Mouse (Mus musculus) neural tube, embryonic 14.5 days (tissue): ENCODE data around the gene Lemd2. TPM values are rescaled to one million over a fixed set of nuclear protein-coding genes. Genes with fewer than 3 reads are reported as not detected.

ENCODE experiments used
- ATAC-seq: fragments of 200-750 bp; cut with Nextera tagmentation; 2 replicates; pipeline ENCODE4 v1.8.0; 2017; ENCODE audit warnings: low read depth, mild to moderate bottlenecking, moderate TSS enrichment, moderate library complexity
- H3K27ac ChIP-seq: fragments of 300-500 bp; sonication (generic); 2 replicates; pipeline ENCODE4 v1.5.1; 2014; ENCODE audit warnings: low read depth, mild to moderate bottlenecking, control low read depth, low read length, moderate library complexity, mixed read lengths
- H3K27me3 ChIP-seq: fragments of 300-500 bp; sonication (generic); 2 replicates; pipeline ENCODE4 v1.6.1; 2014; ENCODE audit warnings: low read length; ENCODE audit not compliant: control insufficient read depth, insufficient read depth
- H3K36me3 ChIP-seq: fragments of 300-500 bp; sonication (generic); 2 replicates; pipeline ENCODE4 v1.6.1; 2014; ENCODE audit warnings: low read length, mixed read lengths; ENCODE audit not compliant: control insufficient read depth, insufficient read depth
- H3K4me1 ChIP-seq: fragments of 300-500 bp; sonication (generic); 2 replicates; pipeline ENCODE4 v1.6.1; 2014; ENCODE audit warnings: low read length; ENCODE audit not compliant: control insufficient read depth, insufficient read depth
- H3K4me2 ChIP-seq: fragments of 300-500 bp; sonication (generic); 2 replicates; pipeline ENCODE4 v1.6.1; 2014; ENCODE audit warnings: mild to moderate bottlenecking, low read depth, low read length, control low read depth
- H3K4me3 ChIP-seq: fragments of 300-500 bp; sonication (generic); 2 replicates; pipeline ENCODE4 v1.5.1; 2014; ENCODE audit warnings: low read depth, low read length, control low read depth, mixed read lengths
- H3K9ac ChIP-seq: fragments of 300-500 bp; sonication (generic); replicated peaks from 2 replicates; pipeline ENCODE4 v1.6.1; 2014; ENCODE audit warnings: low read depth, mild to moderate bottlenecking, control low read depth, low read length, mixed read lengths
- H3K9me3 ChIP-seq: fragments of 300-500 bp; sonication (generic); 2 replicates; pipeline ENCODE4 v1.6.1; 2016; ENCODE audit warnings: low read length; ENCODE audit not compliant: control insufficient read depth
- WGBS: fragments of 180-500 bp; shearing (Covaris S2); extraction: QIAGEN DNeasy Blood & Tissue Kit; methylation state at CpG from one replicate; pipeline ENCODE4 v1.1.7; 2014; 5-methylcytosine and 5-hydroxymethylcytosine counted together
- polyA plus RNA-seq: library from polyadenylated mRNA; unstranded; fragments of >200 nt; fragmentation: Nextera tagmentation; extraction: Ambion mirVana; gene quantifications from 2 replicates; pipeline ENCODE4 v1.2.1, GENCODE M21; 2014

Lemd2 gene
- polyA plus RNA-seq, 1 experiment from 2014 or later: 15.6 TPM

GRCm38 (mm10) chr17:27199205-27199604, 5.1 kb downstream of the Lemd2 start:
- no peak overlapping the region for H3K9ac ChIP-seq
- H3K4me1 ChIP-seq: peaks cover 29% of the 10 kb centered on the region
- no peak for ATAC-seq
- no peak overlapping the region for H3K4me3 ChIP-seq
- WGBS: 98% methylated on average over 9 of the region's 9 CpGs
- no peak overlapping the region for H3K27ac ChIP-seq
- H3K9me3 ChIP-seq: no peaks in the 10 kb centered on the region
- peaks cover 20% of the 10 kb centered on the region for H3K36me3 ChIP-seq
- no peaks in the 10 kb centered on the region for H3K27me3 ChIP-seq
- no peak overlapping the region for H3K4me2 ChIP-seq

- no peak for ATAC-seq
- 57% methylated on average over 9 of the region's 9 CpGs for WGBS
- H3K27me3 ChIP-seq: no peaks in the 10 kb centered on the region
- H3K4me2 ChIP-seq: no peak overlapping the region
- H3K9me3 ChIP-seq: no peaks in the 10 kb centered on the region
- H3K4me1 ChIP-seq: peaks cover 14% of the 10 kb centered on the region
- peaks cover 43% of the 10 kb centered on the region for H3K36me3 ChIP-seq
- H3K9ac ChIP-seq: no peak overlapping the region
- H3K27ac ChIP-seq: no peak overlapping the region
- no peak overlapping the region for H3K4me3 ChIP-seq
These were observed 8.1 kb downstream of the Lemd2 start for GRCm38 (mm10) chr17:27196206-27196605.

GRCm38 (mm10) chr17:27194258-27195185, 9.7 kb downstream of the Lemd2 start:
- no peaks in the 10 kb centered on the region for H3K9me3 ChIP-seq
- H3K27me3 ChIP-seq: no peaks in the 10 kb centered on the region
- ATAC-seq: no peak
- no peak overlapping the region for H3K27ac ChIP-seq
- peaks cover 43% of the 10 kb centered on the region for H3K36me3 ChIP-seq
- 0 out of 2 replicates have a peak, but pooled peaks cover 2% of the 10 kb centered on the region for H3K4me1 ChIP-seq
- no peak overlapping the region for H3K4me3 ChIP-seq
- H3K4me2 ChIP-seq: no peak overlapping the region
- WGBS: 77% methylated on average over 20 of the region's 20 CpGs
- H3K9ac ChIP-seq: no peak overlapping the region

- Histone ChIP-seq H3K36me3 (peaks cover 37% of the 10 kb centered on the region), H3K4me1 (0 out of 2 replicates have a peak, but pooled peaks cover 3% of the 10 kb centered on the region), H3K4me2 (no peak overlapping the region), H3K9ac (no peak overlapping the region), H3K4me3 (no peak overlapping the region), H3K27ac (no peak overlapping the region), H3K9me3 (no peaks in the 10 kb centered on the region), H3K27me3 (no peaks in the 10 kb centered on the region)
- ATAC-seq: no peak
- 78% methylated on average over 5 of the region's 5 CpGs for WGBS
These were observed 12.5 kb downstream of the Lemd2 start for GRCm38 (mm10) chr17:27191804-27192203.

GRCm38 (mm10) chr17:27191189-27191588, 13.1 kb downstream of the Lemd2 start:
- H3K9me3 ChIP-seq: no peaks in the 10 kb centered on the region
- H3K4me1 ChIP-seq: 0 out of 2 replicates have a peak, but pooled peaks cover 3% of the 10 kb centered on the region
- H3K4me2 ChIP-seq: no peak overlapping the region
- no peak overlapping the region for H3K4me3 ChIP-seq
- no peak for ATAC-seq
- H3K27ac ChIP-seq: no peak overlapping the region
- peaks cover 37% of the 10 kb centered on the region for H3K36me3 ChIP-seq
- no peak overlapping the region for H3K9ac ChIP-seq
- 88% methylated on average over 6 of the region's 6 CpGs for WGBS
- no peaks in the 10 kb centered on the region for H3K27me3 ChIP-seq

- H3K27ac ChIP-seq: no peak overlapping the region
- peak; percentile 71; the same call in 1 of the 2 replicates for ATAC-seq
- no peaks in the 10 kb centered on the region for H3K27me3 ChIP-seq
- H3K9me3 ChIP-seq: no peaks in the 10 kb centered on the region
- H3K4me2 ChIP-seq: no peak overlapping the region
- WGBS: 31% methylated on average over 10 of the region's 10 CpGs
- peaks cover 24% of the 10 kb centered on the region for H3K36me3 ChIP-seq
- no peak overlapping the region for H3K4me3 ChIP-seq
- H3K4me1 ChIP-seq: 0 out of 2 replicates have a peak, but pooled peaks cover 3% of the 10 kb centered on the region
- no peak overlapping the region for H3K9ac ChIP-seq
These were observed 14.5 kb downstream of the Lemd2 start for GRCm38 (mm10) chr17:27189640-27190216.

GRCm38 (mm10) chr17:27188883-27189282, 15.4 kb downstream of the Lemd2 start:
- Histone ChIP-seq H3K4me3 (no peak overlapping the region), H3K9me3 (no peaks in the 10 kb centered on the region), H3K27ac (no peak overlapping the region), H3K4me1 (0 out of 2 replicates have a peak, but pooled peaks cover 3% of the 10 kb centered on the region), H3K36me3 (peaks cover 24% of the 10 kb centered on the region), H3K27me3 (no peaks in the 10 kb centered on the region), H3K9ac (no peak overlapping the region), H3K4me2 (no peak overlapping the region)
- ATAC-seq: no peak
- WGBS: 72% methylated on average over 9 of the region's 9 CpGs

- no peak for ATAC-seq
- Histone ChIP-seq H3K4me2 (no peak overlapping the region), H3K9ac (no peak overlapping the region), H3K4me1 (0 out of 2 replicates have a peak, but pooled peaks cover 3% of the 10 kb centered on the region), H3K9me3 (no peaks in the 10 kb centered on the region), H3K36me3 (peaks cover 9% of the 10 kb centered on the region), H3K27me3 (no peaks in the 10 kb centered on the region), H3K4me3 (no peak overlapping the region), H3K27ac (no peak overlapping the region)
- WGBS: 69% methylated on average over 5 of the region's 5 CpGs
These were observed 17.2 kb downstream of the Lemd2 start for GRCm38 (mm10) chr17:27187059-27187458.

- no peak overlapping the region for H3K9ac ChIP-seq
- 91% methylated on average over 3 of the region's 3 CpGs for WGBS
- H3K27me3 ChIP-seq: no peaks in the 10 kb centered on the region
- H3K4me1 ChIP-seq: 0 out of 2 replicates have a peak, but pooled peaks cover 3% of the 10 kb centered on the region
- no peak overlapping the region for H3K4me2 ChIP-seq
- H3K9me3 ChIP-seq: no peaks in the 10 kb centered on the region
- no peak overlapping the region for H3K4me3 ChIP-seq
- no peak for ATAC-seq
- no peaks in the 10 kb centered on the region for H3K36me3 ChIP-seq
- H3K27ac ChIP-seq: no peak overlapping the region
These were observed 18.2 kb downstream of the Lemd2 start for GRCm38 (mm10) chr17:27186068-27186467.
